Mouse (Mus musculus): ENCODE results near the gene S100a11.

GRCm38 (mm10) chr3:93551950-93552901 lies 31.9 kb downstream of the S100a11 start:
- TF ChIP-seq CTCF (IDR thresholded peaks at IDR 0.05; ENCODE audit: insufficient read depth, low read depth, low read length) (no peak), POLR2A (IDR thresholded peaks at IDR 0.05; ENCODE audit: insufficient read depth, low read depth, low read length) (no peak)
